Mouse (Mus musculus): Measurements from ENCODE around the gene Zswim1. TPM values are rescaled to one million over a fixed set of nuclear protein-coding genes. Genes with fewer than 3 reads are reported as not detected.
"Not testable (repeated sequence)": the region's sequence is repeated elsewhere in the genome, so short reads cannot be mapped to it uniquely, and the experiment has no call there.

Zswim1 gene
- polyA plus RNA-seq, 1 experiment from 2014 or later, result 4.1 TPM

DNA sequence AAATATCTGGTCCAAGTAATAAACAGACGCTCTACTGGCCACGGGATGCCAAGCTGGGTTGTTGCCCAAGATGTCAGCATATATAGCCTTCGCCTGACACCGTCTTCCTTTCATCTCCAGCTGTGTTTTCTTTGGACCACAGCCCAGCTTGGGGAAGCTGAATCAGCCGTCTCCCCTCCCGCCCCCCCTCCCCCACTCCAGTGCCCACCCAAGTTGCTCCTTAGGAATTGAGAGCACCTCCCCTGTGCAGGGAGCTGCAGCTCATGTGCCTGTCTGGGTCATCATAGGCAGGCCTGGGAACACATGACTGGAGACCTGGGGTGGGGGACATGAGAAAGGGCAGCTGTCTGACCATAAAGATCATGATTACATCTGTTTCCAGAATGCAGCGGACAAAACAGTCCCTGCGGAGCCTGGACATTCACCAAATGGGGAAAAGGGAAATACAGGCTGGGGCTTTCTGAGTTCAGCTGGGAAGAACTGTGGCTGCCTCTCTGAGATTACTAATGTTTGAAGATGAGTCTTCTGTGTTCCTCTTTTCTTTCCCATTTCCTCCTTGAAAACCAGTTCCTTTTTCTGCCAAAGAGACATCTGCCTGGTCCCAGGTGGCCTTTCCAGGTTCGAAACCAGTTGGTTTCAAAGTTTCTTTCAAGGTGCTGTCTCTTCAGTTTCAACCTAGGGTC lies 39.8 kb downstream of the Zswim1 start:
- Histone ChIP-seq H3K27ac (ENCODE audit: low read length) (no peak overlapping the region), H3K36me3 (ENCODE audit: control insufficient read depth, insufficient read depth) (no peaks in the 10 kb centered on the region), H3K27me3 (ENCODE audit: control insufficient read depth, insufficient read depth, low read depth, low read length) (peaks cover 15% of the 10 kb centered on the region), H3K4me3 (ENCODE audit: low read depth, low read length) (no peak overlapping the region), H3K4me1 (ENCODE audit: control insufficient read depth, low read depth, low read length) (peaks cover 3% of the 10 kb centered on the region), H3K9me3 (replicated peaks; ENCODE audit: control insufficient read depth, low read length) (no peaks in the 10 kb centered on the region), H3K4me2 (ENCODE audit: low read depth, low read length) (no peak overlapping the region), H3K9ac (ENCODE audit: low read depth, low read length) (no peak overlapping the region)
- ATAC-seq (ENCODE audit: low read depth), result no peak
- 29% methylated on average over 9 of the region's 9 CpGs for WGBS (ENCODE audit: insufficient replicate concordance)

GRCm38 (mm10) chr2:164863411-164863810 lies 40.9 kb downstream of the Zswim1 start:
- not testable (repeated sequence) for H3K27me3 ChIP-seq (ENCODE audit: control insufficient read depth, insufficient read depth, low read depth, low read length); H3K4me3 ChIP-seq (ENCODE audit: low read depth, low read length); ATAC-seq (ENCODE audit: low read depth); H3K36me3 ChIP-seq (ENCODE audit: control insufficient read depth, insufficient read depth); H3K9ac ChIP-seq (ENCODE audit: low read depth, low read length); H3K4me1 ChIP-seq (ENCODE audit: control insufficient read depth, low read depth, low read length); H3K9me3 ChIP-seq (replicated peaks; ENCODE audit: control insufficient read depth, low read length); H3K27ac ChIP-seq (ENCODE audit: low read length); H3K4me2 ChIP-seq (ENCODE audit: low read depth, low read length)
- 77% methylated on average over 7 of the region's 9 CpGs for WGBS (ENCODE audit: insufficient replicate concordance)

- Histone ChIP-seq H3K4me1 (ENCODE audit: control insufficient read depth, low read depth, low read length) (peaks cover 3% of the 10 kb centered on the region), H3K27me3 (ENCODE audit: control insufficient read depth, insufficient read depth, low read depth, low read length) (no peaks in the 10 kb centered on the region), H3K36me3 (ENCODE audit: control insufficient read depth, insufficient read depth) (no peaks in the 10 kb centered on the region), H3K4me2 (ENCODE audit: low read depth, low read length) (no peak overlapping the region), H3K9ac (ENCODE audit: low read depth, low read length) (no peak overlapping the region), H3K4me3 (ENCODE audit: low read depth, low read length) (no peak overlapping the region), H3K9me3 (replicated peaks; ENCODE audit: control insufficient read depth, low read length) (no peaks in the 10 kb centered on the region), H3K27ac (ENCODE audit: low read length) (no peak overlapping the region)
- ATAC-seq (ENCODE audit: low read depth), result no peak
- 30% methylated on average over 4 of the region's 4 CpGs for WGBS (ENCODE audit: insufficient replicate concordance)
Measured at GRCm38 (mm10) chr2:164864593-164864992, 42.1 kb downstream of the Zswim1 start.

GRCm38 (mm10) chr2:164866741-164867551 lies 44.5 kb downstream of the Zswim1 start:
- peak; percentile 42 for ATAC-seq (ENCODE audit: low read depth)
- H3K36me3 ChIP-seq (ENCODE audit: control insufficient read depth, insufficient read depth), result no peaks in the 10 kb centered on the region
- no peak overlapping the region for H3K4me3 ChIP-seq (ENCODE audit: low read depth, low read length)
- 46% methylated on average over 16 of the region's 16 CpGs for WGBS (ENCODE audit: insufficient replicate concordance)
- H3K9ac ChIP-seq (ENCODE audit: low read depth, low read length), result no peak overlapping the region
- H3K4me1 ChIP-seq (ENCODE audit: control insufficient read depth, low read depth, low read length), result no peaks in the 10 kb centered on the region
- H3K27ac ChIP-seq (ENCODE audit: low read length), result no peak overlapping the region
- H3K9me3 ChIP-seq (replicated peaks; ENCODE audit: control insufficient read depth, low read length), result no peaks in the 10 kb centered on the region
- no peak overlapping the region for H3K4me2 ChIP-seq (ENCODE audit: low read depth, low read length)
- H3K27me3 ChIP-seq (ENCODE audit: control insufficient read depth, insufficient read depth, low read depth, low read length), result no peaks in the 10 kb centered on the region

DNA sequence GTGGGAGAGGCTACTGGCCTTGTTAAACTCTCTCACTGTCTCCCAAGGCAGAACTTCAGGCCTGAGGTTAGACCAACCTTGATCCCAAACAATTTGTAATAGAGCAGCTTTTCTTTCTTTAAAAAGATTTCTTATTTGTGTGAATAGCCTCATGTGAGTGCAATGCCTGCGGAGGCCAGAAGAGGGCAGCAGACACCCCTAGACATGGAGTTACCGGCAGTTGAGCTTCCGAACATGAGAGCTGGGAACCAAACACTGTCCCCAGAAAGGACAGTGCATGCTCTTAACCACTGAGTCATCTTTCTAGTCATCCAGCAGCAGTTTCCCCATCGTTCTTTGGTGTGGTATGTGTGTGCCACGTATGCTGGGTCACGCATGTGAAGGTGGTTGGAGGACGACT lies 45.1 kb downstream of the Zswim1 start:
- no peak overlapping the region for H3K4me3 ChIP-seq (ENCODE audit: low read depth, low read length)
- no peaks in the 10 kb centered on the region for H3K9me3 ChIP-seq (replicated peaks; ENCODE audit: control insufficient read depth, low read length)
- ATAC-seq (ENCODE audit: low read depth), result no peak
- H3K27ac ChIP-seq (ENCODE audit: low read length), result no peak overlapping the region
- whole genome bisulfite sequencing (ENCODE audit: insufficient replicate concordance), result 83% methylated on average over 7 of the region's 7 CpGs
- H3K4me1 ChIP-seq (ENCODE audit: control insufficient read depth, low read depth, low read length), result no peaks in the 10 kb centered on the region
- no peaks in the 10 kb centered on the region for H3K36me3 ChIP-seq (ENCODE audit: control insufficient read depth, insufficient read depth)
- no peak overlapping the region for H3K4me2 ChIP-seq (ENCODE audit: low read depth, low read length)
- no peaks in the 10 kb centered on the region for H3K27me3 ChIP-seq (ENCODE audit: control insufficient read depth, insufficient read depth, low read depth, low read length)
- no peak overlapping the region for H3K9ac ChIP-seq (ENCODE audit: low read depth, low read length)

- no peak overlapping the region for H3K4me2 ChIP-seq (ENCODE audit: low read depth, low read length)
- no peak overlapping the region for H3K9ac ChIP-seq (ENCODE audit: low read depth, low read length)
- H3K4me3 ChIP-seq (ENCODE audit: low read depth, low read length), result no peak overlapping the region
- H3K27me3 ChIP-seq (ENCODE audit: control insufficient read depth, insufficient read depth, low read depth, low read length), result no peaks in the 10 kb centered on the region
- H3K27ac ChIP-seq (ENCODE audit: low read length), result no peak overlapping the region
- H3K9me3 ChIP-seq (replicated peaks; ENCODE audit: control insufficient read depth, low read length), result no peaks in the 10 kb centered on the region
- no peaks in the 10 kb centered on the region for H3K4me1 ChIP-seq (ENCODE audit: control insufficient read depth, low read depth, low read length)
- ATAC-seq (ENCODE audit: low read depth), result peak; percentile 33; the same call in 1 of the 2 replicates
- H3K36me3 ChIP-seq (ENCODE audit: control insufficient read depth, insufficient read depth), result no peaks in the 10 kb centered on the region
- WGBS (ENCODE audit: insufficient replicate concordance), result 27% methylated on average over 7 of the region's 7 CpGs
Measured at GRCm38 (mm10) chr2:164868491-164868890, 46.0 kb downstream of the Zswim1 start.

DNA sequence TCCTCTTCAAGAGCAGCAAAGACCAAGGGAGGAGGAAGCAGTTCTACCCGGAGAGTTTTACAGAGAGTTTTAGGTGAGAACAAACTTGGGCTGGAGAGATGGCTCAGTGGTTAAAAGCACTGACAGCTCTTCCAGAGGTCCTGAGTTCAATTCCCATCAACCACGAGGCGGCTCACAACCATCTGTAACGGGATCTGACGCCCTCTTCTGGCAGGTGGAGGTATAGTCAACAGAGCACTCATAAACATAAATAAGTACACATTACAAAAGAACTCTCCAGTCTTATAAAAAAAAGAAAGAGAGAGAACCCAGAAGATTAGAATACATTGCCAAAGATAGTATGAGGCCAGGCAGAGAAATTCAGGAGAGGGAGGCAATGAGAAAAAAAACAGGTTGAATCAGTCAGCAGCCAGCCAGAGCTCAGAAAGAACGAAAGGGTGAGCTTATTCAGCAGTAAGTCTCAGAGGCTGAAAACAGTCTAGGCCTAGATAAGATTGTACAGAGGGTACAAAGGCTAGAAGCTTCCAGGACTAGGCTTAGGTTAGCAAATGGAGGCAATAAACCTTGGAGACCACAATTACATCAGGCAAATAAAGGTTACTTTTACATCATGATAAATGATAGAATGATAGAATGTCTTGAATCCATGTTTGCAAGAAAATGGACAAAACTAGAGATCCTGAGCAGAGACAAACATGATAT lies 49.3 kb downstream of the Zswim1 start:
- WGBS (ENCODE audit: insufficient replicate concordance), result 45% methylated on average over 6 of the region's 6 CpGs
- H3K4me1 ChIP-seq (ENCODE audit: control insufficient read depth, low read depth, low read length), result no peaks in the 10 kb centered on the region
- H3K36me3 ChIP-seq (ENCODE audit: control insufficient read depth, insufficient read depth), result no peaks in the 10 kb centered on the region
- H3K4me3 ChIP-seq (ENCODE audit: low read depth, low read length), result no peak overlapping the region
- no peaks in the 10 kb centered on the region for H3K27me3 ChIP-seq (ENCODE audit: control insufficient read depth, insufficient read depth, low read depth, low read length)
- H3K9me3 ChIP-seq (replicated peaks; ENCODE audit: control insufficient read depth, low read length), result no peaks in the 10 kb centered on the region
- H3K9ac ChIP-seq (ENCODE audit: low read depth, low read length), result no peak overlapping the region
- H3K27ac ChIP-seq (ENCODE audit: low read length), result no peak overlapping the region
- no peak for ATAC-seq (ENCODE audit: low read depth)
- no peak overlapping the region for H3K4me2 ChIP-seq (ENCODE audit: low read depth, low read length)

GRCm38 (mm10) chr2:164873621-164874020 lies 51.1 kb downstream of the Zswim1 start:
- Histone ChIP-seq H3K4me1 (ENCODE audit: control insufficient read depth, low read depth, low read length) (peaks cover 7% of the 10 kb centered on the region), H3K27ac (ENCODE audit: low read length) (no peak overlapping the region), H3K9me3 (replicated peaks; ENCODE audit: control insufficient read depth, low read length) (no peaks in the 10 kb centered on the region), H3K9ac (ENCODE audit: low read depth, low read length) (no peak overlapping the region), H3K4me2 (ENCODE audit: low read depth, low read length) (no peak overlapping the region), H3K4me3 (ENCODE audit: low read depth, low read length) (no peak overlapping the region), H3K27me3 (ENCODE audit: control insufficient read depth, insufficient read depth, low read depth, low read length) (no peaks in the 10 kb centered on the region), H3K36me3 (ENCODE audit: control insufficient read depth, insufficient read depth) (0 out of 2 replicates have a peak, but pooled peaks cover 2% of the 10 kb centered on the region)
- WGBS (ENCODE audit: insufficient replicate concordance), result 20% methylated on average over 3 of the region's 3 CpGs
- ATAC-seq (ENCODE audit: low read depth), result no peak
